Mouse (Mus musculus) urinary bladder, adult 18-20 months (tissue): ENCODE measurements around the gene Ifit1bl1.
A peak's percentile ranks its signal among the peaks of the same experiment; 100 is the strongest.
"Not testable (repeated sequence)": the region's sequence is repeated elsewhere in the genome, so short reads cannot be mapped to it uniquely, and the experiment has no call there.

Experiments
- DNase-seq, 2 experiments: peaks; one replicate each; pipeline ENCODE4 v3.0.0; 2022; ENCODE audit warnings: low spot score in 2 of 2, mixed read lengths in 2 of 2

Gene Ifit1bl1

DNA sequence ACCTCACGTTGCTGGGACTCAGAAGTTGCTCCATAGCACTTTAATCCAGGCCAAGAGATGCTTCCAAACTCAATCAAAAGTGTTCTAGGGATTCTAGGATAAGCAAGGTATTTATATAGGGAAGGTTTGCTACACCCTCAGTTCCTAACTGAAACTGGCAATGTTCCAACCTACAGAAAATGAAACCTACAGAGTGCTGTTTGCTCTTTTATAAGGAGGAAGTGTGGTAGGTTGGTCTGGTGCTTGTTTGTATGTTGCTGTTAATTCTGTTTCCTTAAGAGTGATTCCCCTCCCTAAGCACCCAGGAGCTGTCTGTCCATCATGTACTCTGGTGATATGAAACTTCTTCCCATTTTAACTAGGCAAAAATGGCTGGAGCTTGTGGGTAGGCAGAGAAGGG lies at the start of gene Ifit1bl1:
Gene Ifit1bl1, minus strand, starts transcription at position 69 of the 400 bp plus-strand sequence.
- not testable (repeated sequence) for DNase-seq

DNA sequence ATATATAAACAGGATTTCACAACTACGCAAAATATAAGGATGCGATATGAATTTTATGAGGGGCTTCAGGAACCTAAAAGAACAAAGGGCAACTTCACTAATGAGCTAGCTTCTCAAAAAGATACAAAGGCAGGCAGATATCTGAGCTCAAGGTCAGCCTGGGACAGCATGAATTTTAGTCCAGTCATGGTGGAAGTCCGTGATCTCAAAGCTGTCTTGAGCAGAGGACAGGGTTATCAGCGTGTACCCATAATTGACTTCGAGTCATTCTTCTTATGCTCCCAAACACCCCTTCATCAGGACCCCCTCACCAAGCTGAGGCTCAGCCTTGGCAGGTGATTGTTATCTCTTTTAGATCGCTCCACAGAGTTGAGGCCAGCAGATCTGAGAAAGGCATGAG lies 49.2 kb upstream of the Ifit1bl1 start:
- DNase-seq, result no peak

DNA sequence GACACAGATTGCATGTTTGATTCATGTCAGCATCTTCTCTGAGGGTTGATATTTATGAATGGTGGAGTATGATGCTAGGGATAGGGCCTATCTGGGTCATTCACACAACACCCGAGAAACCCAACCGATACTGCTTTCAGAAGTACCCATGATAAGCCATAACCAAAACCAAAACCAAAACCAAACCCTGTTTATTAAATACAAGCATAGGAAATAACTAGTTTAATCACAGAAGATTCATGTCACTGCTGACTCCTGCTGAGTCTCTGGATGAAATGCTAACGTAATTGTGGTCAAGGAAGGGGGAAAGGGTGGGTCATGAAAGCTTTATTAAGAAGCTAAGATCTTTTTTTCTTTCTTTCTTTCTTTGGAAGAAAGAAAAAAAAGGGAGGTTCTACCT lies 48.5 kb upstream of the Ifit1bl1 start:
- DNase-seq, result no peak

- not testable (repeated sequence) for DNase-seq
These were observed 45.9 kb upstream of the Ifit1bl1 start for GRCm38 (mm10) chr19:34647630-34648029.

DNA sequence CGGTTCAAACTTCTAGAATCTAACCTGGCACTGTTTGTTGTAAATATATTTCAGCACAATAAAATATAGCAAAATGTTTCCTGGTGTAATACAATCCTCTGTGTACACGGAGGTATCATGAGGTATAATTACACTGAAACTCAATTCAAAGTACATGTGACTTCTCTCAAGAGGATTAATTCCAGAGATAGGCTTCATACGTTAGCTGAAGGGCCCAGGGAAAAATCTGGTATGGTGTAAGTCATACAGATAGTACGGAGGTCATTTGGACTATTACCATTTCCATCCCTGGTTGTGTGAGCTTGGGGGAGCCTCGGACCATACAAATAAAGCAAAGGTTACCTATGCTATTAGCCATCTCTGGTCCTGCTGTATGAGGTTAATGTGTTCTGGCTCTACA lies 40.9 kb upstream of the Ifit1bl1 start:
- DNase-seq, result no peak

GRCm38 (mm10) chr19:34640623-34641022 lies 38.9 kb upstream of the Ifit1bl1 start, which contains the start of the genes Ifit1bl2 and Ifit1:
TSS of gene Ifit1bl2 (minus strand) at chr19:34640743.
TSS of gene Ifit1 (plus strand) at chr19:34640871.
- DNase-seq, result peak; percentile 2 to 3

DNA sequence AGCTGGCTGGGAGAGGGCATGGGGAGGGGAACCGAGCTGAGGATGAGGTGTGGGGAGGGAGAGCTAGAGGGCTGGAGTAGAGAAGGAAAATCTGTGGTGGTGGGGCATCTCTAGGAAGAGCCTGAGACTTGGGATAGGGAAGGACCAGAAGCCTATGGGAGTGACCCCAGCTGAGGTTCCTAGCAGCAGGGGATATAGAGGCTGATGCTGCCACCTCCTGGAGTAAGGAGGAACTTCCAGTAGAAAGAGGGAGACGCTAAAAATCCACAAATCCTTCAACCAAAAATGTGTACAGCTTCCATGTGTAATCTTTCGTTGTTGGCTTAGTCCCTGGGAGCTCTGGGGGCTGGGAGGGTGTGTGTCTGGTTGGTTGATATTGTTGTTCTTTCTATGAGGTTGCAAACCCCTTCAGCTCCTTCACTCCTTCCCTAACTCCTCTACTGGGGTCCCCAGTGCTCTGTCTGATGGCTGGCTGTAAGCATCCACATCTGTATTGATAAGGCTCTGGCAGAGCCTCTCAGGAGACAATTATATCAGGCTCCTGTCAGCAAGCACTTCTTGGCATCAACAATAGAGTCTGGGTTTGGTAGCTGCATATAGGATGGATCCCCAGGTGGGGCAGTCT lies 35.3 kb upstream of the Ifit1bl1 start:
- peak; percentile 24 for DNase-seq

- no peak for DNase-seq
These were observed 31.7 kb upstream of the Ifit1bl1 start for GRCm38 (mm10) chr19:34633484-34633883.

- no peak for DNase-seq
These were observed 29.7 kb upstream of the Ifit1bl1 start for GRCm38 (mm10) chr19:34631487-34631886.

- DNase-seq, result no peak
These were observed 25.7 kb upstream of the Ifit1bl1 start for GRCm38 (mm10) chr19:34627496-34627895.

- no peak for DNase-seq
These were observed 22.9 kb upstream of the Ifit1bl1 start for GRCm38 (mm10) chr19:34624663-34625062.

DNA sequence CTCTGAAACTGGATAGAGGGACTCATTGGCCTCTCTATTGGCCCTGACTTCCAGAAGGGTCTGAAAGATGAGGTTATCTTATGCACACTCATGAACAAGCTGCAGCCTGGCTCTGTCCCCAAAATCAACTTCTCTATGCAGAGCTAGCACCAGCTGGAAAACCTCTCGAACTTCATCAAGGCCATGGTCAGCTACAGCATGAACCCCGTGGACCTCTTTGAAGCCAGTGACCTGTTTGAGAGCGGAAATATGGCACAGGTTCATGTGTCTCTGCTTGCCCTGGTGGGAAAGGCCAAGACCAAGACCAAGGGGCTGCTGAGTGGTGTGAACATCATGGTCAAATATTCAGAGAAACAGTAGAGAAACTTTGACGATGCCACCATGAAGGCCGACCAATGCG lies 22.0 kb upstream of the Ifit1bl1 start:
- DNase-seq, result no peak

GRCm38 (mm10) chr19:34620871-34621270 lies 19.1 kb upstream of the Ifit1bl1 start:
- no peak for DNase-seq

GRCm38 (mm10) chr19:34612243-34613001 lies 10.7 kb upstream of the Ifit1bl1 start:
- not testable (repeated sequence) for DNase-seq

DNA sequence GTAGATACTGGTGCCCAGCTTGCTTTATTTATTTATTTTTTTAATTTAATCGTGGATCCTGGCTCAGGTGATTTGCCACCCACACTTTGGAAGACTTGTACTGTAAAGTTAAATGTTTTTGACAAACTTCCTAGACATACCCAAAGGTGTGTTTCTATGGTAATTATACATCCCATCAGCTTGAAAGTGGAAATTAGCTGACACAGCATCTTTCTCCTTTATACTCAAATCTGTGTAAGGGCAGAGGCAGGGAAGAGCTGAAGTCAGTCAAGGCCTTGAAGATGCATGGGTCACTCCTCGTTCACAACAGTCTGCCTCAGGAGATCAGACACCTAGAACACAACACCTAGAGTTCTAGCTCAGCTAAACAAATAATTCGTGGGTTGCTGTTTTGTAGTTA lies 8.4 kb upstream of the Ifit1bl1 start:
- not testable (repeated sequence) for DNase-seq

DNA sequence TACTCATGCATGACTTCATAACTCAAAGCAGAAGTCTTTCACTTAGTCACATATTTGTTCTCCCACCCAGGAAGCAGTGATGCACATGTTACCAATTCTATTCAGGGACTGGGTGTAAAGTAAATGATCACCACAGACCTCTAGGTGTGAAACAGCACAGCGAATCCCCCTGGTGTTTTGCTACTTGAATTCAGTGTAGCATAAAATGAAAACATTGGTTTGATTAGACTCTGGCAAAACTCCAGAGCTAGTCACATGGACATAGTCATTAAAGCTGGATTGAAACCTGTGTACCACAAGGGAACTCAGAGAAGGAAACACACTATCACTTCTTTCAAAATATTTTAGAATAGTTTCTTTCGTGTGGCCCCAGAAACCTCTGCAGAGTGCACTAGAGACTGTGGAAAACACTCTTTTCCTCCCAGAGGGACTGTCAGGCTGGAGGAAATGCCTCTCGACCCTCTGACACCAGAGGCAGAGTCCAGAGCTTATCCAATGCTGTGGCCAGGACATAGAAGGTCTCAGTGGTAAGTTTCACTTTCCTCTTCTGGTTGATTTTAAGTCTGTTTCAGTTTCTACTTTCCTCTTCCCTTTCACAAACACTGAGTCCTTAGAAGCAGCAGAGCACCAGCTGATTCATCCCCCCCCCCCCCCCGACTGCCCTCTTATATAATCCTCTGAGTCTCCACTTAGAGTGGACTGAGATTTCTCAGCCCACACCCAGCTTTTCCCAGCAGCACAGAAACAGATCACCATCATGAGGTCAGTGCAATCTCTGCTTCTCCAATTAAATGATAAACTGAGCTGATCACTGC lies 5.7 kb upstream of the Ifit1bl1 start, which contains the start of gene Ifit3b:
Gene Ifit3b, plus strand, starts transcription at position 734 of the 815 bp plus-strand sequence.
- not testable (repeated sequence) for DNase-seq

GRCm38 (mm10) chr19:34605472-34605871 lies 3.7 kb upstream of the Ifit1bl1 start:
- DNase-seq, result no peak

DNA sequence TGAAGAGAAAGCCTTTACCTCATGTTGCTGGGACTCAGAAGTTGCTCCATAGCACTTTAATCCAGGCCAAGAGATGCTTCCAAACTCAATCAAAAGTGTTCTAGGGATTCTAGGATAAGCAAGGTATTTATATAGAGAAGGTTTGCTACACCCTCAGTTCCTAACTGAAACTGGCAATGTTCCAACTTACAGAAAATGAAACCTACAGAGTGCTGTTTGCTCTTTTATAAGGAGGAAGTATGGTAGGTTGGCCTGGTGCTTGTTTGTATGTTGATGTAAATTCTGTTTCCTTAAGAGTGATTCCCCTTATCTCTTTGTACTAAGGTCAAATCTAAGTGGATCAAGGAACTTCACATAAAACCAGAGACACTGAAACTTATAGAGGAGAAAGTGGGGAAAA lies 2.5 kb downstream of the Ifit1bl1 start:
- not testable (repeated sequence) for DNase-seq

DNA sequence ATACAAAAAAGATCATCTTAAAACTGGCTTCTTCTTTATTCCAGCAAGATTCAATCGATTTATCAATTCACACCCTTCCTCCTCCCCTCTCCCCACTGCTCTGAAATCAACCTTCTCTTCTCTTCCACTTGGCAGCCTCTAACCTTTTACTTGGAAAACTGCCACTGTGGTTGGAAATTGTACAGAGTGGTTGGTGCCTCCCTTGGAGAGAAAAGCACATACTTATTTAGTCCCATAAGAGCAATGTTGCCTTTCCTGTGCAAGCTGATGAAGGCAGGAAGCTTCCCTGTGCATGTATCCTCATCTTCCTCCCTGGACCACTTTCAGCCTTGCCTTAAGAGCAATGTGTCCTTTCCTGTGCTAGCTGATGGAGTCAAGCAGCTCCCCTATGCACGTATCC lies 3.4 kb downstream of the Ifit1bl1 start:
- peak in 1 of 2 experiments; percentile 46 for DNase-seq

DNA sequence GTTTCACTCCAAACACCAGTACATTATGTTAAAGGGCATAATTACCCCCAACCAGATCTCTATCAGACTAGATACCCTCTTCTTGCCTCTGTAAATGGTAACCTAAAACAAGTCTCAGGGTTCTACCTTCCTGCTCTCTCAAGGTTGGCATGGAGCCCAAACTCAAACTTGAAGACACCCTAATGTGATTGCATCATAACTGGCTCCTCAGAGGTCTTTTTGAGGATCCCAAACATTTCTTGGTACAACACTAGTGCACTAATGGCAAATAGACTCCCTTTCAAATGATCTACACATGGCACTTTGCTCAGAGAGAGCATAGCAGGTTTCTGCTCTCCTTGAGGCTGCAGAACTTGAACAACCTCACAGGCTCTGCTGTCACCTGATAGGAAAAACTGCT lies 4.9 kb downstream of the Ifit1bl1 start:
- no peak for DNase-seq

GRCm38 (mm10) chr19:34594523-34594922 lies 7.2 kb downstream of the Ifit1bl1 start:
- DNase-seq, result not testable (repeated sequence)

DNA sequence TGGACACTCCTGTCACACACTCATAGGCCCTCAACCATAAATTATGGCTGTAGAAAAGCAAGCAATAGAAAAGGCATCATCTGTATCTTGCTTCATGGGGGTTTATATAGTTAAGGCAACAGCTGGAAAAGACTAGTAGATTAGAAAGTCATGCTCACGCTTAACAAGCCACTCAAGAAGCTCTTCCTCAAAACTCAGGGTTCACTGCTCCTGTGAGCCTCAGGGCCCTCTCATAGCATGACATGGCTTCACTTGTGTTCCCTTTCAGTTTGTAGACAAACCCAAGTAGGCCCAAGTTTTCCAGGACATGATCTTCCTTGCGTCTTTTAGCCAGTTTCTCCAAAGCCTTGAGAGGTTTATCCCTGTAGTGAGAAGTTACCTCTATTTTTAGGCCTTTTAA lies 8.3 kb downstream of the Ifit1bl1 start:
- no peak for DNase-seq
